Mouse (Mus musculus) CD4-positive, CD25-positive, alpha-beta regulatory T cell, adult 2 months (primary cell): ENCODE measurements around the gene Prune1.

Source experiments
- DNase-seq: peaks from one replicate; pipeline ENCODE4 v3.0.0-alpha.2; 2012; ENCODE audit warnings: low read depth, low spot score

Prune1 gene

GRCm38 (mm10) chr3:95306244-95306643 lies 24.4 kb upstream of the Prune1 start:
- DNase-seq, result no peak

DNA sequence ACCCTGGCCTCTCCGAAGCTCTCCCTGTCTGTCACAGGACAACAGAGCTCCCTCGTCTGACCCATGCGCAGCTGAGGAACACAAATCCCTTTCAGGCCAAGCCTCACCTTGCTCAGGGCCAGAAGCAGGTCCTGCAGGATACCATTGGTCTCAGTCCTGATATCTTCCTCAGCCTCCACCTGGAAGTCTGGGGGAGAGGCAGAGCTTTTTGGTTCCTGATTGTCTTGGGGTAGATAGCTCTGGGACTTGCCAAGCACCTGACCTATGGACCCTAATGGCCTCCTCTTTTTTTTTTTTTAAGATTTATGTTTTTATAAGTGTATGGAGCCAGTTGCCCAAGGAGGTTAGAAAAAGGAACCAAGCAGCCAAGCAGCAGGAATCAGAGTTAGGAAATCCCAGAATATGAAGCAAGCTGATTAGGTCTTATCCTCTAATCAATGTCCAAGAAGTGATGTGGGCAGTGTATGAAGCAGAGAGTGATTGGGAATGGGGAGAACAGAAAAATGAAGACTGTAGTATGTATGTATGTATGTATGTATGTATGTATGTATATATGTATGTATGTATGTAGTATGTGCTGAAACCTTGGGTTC lies 19.4 kb upstream of the Prune1 start:
- DNase-seq, result no peak

DNA sequence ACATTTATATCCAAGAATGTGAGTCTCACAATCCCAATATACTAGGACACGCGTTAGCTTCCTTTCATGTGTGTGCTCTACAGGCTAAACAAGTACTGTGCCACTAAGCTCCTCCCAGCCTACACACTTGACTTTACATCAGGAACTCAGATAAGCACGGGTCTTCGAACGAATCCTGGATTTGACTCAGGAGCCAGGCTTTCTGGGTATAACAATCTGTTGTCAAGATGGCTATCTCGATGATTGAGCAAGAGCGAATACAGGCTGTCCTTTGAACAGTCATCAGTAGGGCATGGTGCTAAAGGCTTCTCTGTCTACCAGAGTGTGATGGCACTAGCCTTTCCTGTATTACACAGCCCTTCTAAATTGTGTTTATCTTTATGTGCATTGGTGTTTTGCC lies 16.1 kb upstream of the Prune1 start:
- no peak for DNase-seq

- peak; percentile 75 for DNase-seq
These were observed 14.2 kb upstream of the Prune1 start for GRCm38 (mm10) chr3:95296103-95296469.

- DNase-seq, result no peak
These were observed 13.6 kb upstream of the Prune1 start for GRCm38 (mm10) chr3:95295321-95296102.

- DNase-seq, result no peak
These were observed 12.8 kb upstream of the Prune1 start for GRCm38 (mm10) chr3:95294718-95295117.

DNA sequence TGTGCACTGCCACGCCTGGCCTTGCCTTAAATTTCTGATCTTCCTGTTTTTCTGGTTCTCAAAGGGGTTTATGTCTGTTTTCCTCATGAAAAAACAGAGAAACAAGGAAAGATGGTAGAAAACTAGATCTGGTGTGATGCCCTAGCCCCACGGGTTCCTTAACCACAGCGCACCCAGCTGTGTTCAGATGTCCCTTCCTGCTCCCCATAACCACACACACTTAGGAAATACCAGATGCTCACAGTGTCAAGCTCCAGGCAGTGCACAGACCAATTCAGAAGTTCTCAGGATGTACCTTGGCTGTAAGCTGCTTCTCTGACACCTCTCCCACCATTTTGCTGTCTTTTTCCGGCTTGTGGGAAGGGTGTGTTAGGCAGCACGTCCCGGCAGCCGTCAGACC lies 12.4 kb upstream of the Prune1 start:
- no peak for DNase-seq

DNA sequence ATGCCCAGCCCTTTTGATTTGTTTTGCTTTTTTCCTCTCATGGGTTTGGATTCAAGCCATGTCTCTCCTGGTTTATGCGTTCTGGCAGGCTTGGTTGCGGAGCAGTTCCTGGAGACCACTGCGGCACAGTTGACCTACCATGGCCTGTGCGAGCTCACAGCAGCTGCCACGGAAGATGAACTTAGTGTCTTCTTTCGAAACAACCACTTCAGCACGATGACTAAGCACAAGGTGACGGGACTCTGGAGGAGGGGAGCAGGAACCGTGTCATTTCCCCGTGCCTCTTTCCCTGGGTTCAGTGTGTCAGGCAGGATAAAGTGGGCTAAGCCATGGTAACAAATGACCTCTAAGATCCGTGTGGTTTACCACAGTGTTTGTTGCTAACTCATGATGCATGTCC lies 11.7 kb upstream of the Prune1 start:
- no peak for DNase-seq

- DNase-seq, result no peak
These were observed 11.0 kb upstream of the Prune1 start for GRCm38 (mm10) chr3:95292899-95293298.

DNA sequence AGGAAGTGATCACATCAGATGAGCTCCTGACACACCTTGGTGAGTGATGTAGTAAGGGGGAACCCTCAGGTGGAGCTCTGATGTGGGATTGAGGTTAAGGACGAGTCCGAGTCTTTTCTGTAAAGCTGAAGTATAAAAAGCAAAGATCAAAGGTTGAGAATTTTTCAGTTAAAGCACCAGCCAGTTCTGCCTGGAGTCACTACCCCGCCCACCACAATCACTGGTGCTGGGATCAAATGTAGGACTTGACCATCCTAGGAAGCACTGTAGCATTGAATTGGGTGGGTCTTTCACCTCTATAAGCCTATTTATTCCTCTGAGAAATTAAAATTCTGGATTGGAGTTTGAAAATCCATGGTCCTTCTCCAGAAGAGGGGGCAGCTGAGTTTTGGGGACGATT lies 9.2 kb upstream of the Prune1 start:
- DNase-seq, result no peak

GRCm38 (mm10) chr3:95290156-95290555 lies 8.3 kb upstream of the Prune1 start:
- no peak for DNase-seq

GRCm38 (mm10) chr3:95289419-95289818 lies 7.5 kb upstream of the Prune1 start:
- DNase-seq, result no peak

- no peak for DNase-seq
These were observed 5.7 kb upstream of the Prune1 start for GRCm38 (mm10) chr3:95287541-95287940.

DNA sequence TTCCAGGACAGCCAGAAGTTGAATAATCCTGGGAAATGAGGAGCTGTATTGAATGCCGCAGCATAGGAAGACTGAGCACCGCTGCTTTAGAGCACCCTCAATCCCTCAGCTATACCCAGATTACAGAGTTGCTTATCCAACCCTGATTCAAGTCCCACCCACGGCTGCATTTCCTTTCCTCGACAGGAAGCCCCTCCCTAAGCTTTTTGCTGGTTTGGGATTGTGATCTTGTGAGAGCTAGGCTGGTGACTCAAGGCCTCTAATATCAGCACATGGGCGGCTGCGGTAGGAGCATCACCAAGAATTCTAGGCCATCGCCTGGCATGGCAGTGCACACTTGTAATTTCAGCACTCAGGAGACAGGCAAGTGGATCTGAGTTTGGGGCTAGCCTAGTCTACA lies 4.6 kb upstream of the Prune1 start:
- DNase-seq, result no peak

- no peak for DNase-seq
These were observed 4.1 kb upstream of the Prune1 start for GRCm38 (mm10) chr3:95286011-95286410.

DNA sequence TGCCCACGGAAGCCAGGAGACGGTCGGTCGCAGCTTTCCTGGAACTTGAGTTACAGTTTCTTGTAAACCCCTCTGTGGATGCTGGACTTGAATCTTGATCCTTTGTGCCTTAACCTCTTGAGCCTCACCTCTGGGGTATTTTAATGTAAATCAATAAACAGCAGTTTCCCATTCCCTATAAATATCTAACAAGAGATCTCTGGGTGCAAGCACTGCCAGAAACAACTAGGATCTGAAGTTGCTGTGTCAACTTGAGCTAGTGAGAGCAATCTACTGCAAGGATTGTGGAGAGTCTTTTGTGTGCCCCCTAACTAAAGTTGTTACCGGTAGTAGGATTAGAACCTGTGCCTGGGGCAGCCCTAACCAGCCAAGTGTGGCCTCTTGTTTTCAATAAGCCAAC lies 3.5 kb upstream of the Prune1 start:
- DNase-seq, result no peak

GRCm38 (mm10) chr3:95284501-95285281 lies 2.8 kb upstream of the Prune1 start:
- no peak for DNase-seq

DNA sequence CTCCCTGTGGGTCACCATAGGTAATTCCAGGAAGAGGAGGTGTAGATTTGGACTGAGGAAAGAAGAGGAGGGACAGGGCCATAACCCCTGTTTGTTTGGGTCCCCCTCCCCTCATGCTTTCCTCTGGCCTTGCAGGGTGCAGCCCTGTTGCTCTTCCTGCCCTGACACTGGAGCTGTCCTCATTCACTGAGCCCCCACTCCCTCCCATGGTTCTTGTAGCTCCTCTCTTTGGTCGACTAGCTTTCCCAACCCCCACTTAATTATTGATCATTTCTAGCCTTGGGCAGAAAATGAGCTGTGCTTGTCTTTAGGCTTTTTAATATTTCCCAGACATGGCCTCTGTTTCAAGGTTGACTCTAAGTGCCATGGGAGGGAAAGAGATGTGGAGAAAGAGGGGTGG lies 2.2 kb upstream of the Prune1 start:
- DNase-seq, result no peak

DNA sequence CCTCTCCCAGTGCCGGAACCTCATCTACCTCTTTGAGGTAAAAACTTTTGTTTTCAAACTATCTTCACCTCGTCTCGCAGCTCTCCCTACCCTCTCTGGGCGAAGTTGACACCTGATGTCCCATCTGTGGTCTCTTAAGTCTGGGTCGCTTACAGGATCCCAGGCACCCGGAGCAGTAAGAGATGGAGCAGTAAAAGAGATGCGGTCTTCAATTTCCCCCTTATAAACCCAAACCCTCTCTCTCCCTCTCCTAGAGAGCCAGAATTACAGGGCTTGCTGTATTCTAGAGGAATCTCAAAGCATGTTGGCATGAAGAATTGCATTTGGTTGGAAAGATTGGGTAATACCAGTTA lies 1.7 kb upstream of the Prune1 start:
- no peak for DNase-seq

DNA sequence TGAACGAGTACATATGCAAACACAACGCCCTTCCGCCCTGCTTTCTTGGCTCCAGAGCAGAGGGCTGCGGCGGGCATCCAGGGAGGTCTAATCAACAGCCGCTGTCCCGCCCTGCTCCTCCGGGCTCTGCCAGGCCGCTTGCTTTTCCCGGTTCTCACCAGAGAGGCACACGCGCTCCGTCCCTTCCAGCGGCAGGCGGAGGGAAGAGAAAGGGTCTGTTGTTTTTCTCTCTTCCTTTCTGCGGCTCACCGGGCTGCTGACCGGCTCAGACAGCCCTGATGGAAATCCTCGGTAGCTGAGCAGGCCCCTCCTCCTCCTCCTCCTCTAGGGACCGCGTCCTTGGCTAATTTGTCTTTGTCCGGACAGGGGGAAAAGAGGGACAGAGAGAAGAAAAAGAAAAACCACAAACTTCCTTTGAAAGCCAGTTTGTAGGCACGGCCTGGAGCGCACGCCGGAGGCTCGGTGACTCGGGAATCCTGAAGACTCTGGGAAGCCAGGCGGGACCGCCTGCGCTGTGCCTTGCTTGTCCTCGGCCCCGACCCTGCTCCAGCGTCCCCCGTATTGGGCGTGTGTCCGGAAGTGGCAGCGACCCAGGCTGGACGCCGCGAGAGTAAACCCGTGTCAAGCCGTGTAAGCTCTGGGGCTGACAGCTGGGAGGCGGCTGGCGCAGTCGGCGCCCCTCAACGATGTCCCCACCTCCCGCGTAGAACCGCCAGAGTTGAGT lies 1.2 kb upstream of the Prune1 start:
- DNase-seq, result peak; percentile 56

GRCm38 (mm10) chr3:95282381-95282864 lies 547 bp upstream of the Prune1 start:
- peak; percentile 47 for DNase-seq

- DNase-seq, result peak; percentile 33
These were observed 1.1 kb downstream of the Prune1 start for GRCm38 (mm10) chr3:95280747-95281146.
